Mouse (Mus musculus): ENCODE measurements around the gene Zbtb32. TPM values are rescaled to one million over a fixed set of nuclear protein-coding genes. Genes with fewer than 3 reads are reported as not detected.

Gene Zbtb32
- total RNA-seq, 1 experiment = 20.8 TPM

- Histone ChIP-seq H3K9ac (ENCODE audit: insufficient read depth, low read depth, low read length, poor library complexity, severe bottlenecking) (peak overlapping the region; percentile 20), H3K9me3 (ENCODE audit: control insufficient read depth, insufficient read depth, low read depth, low read length) (no peaks in the 10 kb centered on the region), H3K4me3 (ENCODE audit: insufficient read depth in 1 of 2, low read depth in 1 of 2, low read length in 2 of 2, poor library complexity in 1 of 2, severe bottlenecking in 1 of 2) (peak overlapping the region; percentile 82 to 98; a peak in 1 of 4 replicates), H3K36me3 (ENCODE audit: control insufficient read depth, insufficient read depth, low read length, poor library complexity, severe bottlenecking) (peaks cover 52% of the 10 kb centered on the region), H3K27ac (ENCODE audit: insufficient read depth, low read depth, low read length, poor library complexity, severe bottlenecking) (no peak overlapping the region), H3K4me1 (ENCODE audit: control insufficient read depth in 2 of 2, insufficient read depth in 2 of 2, low read length in 2 of 2, poor library complexity in 1 of 2) (peaks cover 4 to 19% of the 10 kb centered on the region in 2 experiments; a peak in 3 of 4 replicates)
- no peak for DNase-seq (ENCODE audit: low read depth, low spot score)
- TF ChIP-seq HCFC1 (IDR thresholded peaks at IDR 0.05; ENCODE audit: borderline replicate concordance, insufficient read depth, low read length) (no peak), ZC3H11A (IDR thresholded peaks at IDR 0.05; ENCODE audit: borderline replicate concordance, low read depth, low read length) (no peak), MAFK (IDR thresholded peaks at IDR 0.05; ENCODE audit: insufficient read depth, low read depth, low read length) (no peak), ZNF384 (IDR thresholded peaks at IDR 0.05; ENCODE audit: low read depth, low read length) (no peak), CHD2 (IDR thresholded peaks at IDR 0.05; ENCODE audit: low read depth, low read length) (no peak)
- in situ Hi-C loops (cut with MboI; ENCODE audit: low sequenced_read_pairs in 2 of 2, unreplicated experiment in 2 of 2) = no loop called here
Measured at GRCm38 (mm10) chr7:30586455-30587020, 12.2 kb downstream of the Zbtb32 start.

DNA sequence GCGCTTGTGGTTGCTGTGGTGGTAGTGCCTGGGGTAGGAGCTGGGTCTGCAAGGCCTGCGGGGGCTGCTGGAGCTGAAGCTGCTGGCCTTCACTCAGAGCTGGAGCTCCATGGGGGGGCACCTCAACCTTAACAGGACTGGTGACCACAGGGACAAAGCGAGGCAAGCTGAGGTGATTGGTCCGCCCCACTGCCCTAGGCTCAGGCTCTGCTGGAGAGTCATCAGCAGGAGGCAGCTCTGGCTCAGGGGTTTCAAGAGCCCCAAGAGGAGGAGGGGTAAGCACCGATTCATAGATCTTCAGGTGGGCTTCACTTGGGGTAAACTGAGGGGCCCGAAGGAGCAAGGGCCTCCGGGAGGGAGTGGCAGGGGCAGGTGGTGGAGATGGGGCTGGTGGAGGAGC lies 13.5 kb downstream of the Zbtb32 start:
- in situ Hi-C loops (cut with MboI; ENCODE audit: low sequenced_read_pairs in 2 of 2, unreplicated experiment in 2 of 2) = no loop called here
- Histone ChIP-seq H3K9me3 (ENCODE audit: control insufficient read depth, insufficient read depth, low read depth, low read length) (no peaks in the 10 kb centered on the region), H3K9ac (ENCODE audit: insufficient read depth, low read depth, low read length, poor library complexity, severe bottlenecking) (no peak overlapping the region; the same call in 1 of the 2 replicates), H3K4me1 (ENCODE audit: control insufficient read depth in 2 of 2, insufficient read depth in 2 of 2, low read length in 2 of 2, poor library complexity in 1 of 2) (peaks cover 4 to 13% of the 10 kb centered on the region in 2 experiments; a peak in 3 of 4 replicates), H3K27ac (ENCODE audit: insufficient read depth, low read depth, low read length, poor library complexity, severe bottlenecking) (no peak overlapping the region), H3K36me3 (ENCODE audit: control insufficient read depth, insufficient read depth, low read length, poor library complexity, severe bottlenecking) (peaks cover 63% of the 10 kb centered on the region), H3K4me3 (ENCODE audit: insufficient read depth in 1 of 2, low read depth in 1 of 2, low read length in 2 of 2, poor library complexity in 1 of 2, severe bottlenecking in 1 of 2) (no peak overlapping the region)
- TF ChIP-seq ZNF384 (IDR thresholded peaks at IDR 0.05; ENCODE audit: low read depth, low read length) (no peak), ZC3H11A (IDR thresholded peaks at IDR 0.05; ENCODE audit: borderline replicate concordance, low read depth, low read length) (no peak), HCFC1 (IDR thresholded peaks at IDR 0.05; ENCODE audit: borderline replicate concordance, insufficient read depth, low read length) (no peak)
- DNase-seq (ENCODE audit: low read depth, low spot score) = no peak

DNA sequence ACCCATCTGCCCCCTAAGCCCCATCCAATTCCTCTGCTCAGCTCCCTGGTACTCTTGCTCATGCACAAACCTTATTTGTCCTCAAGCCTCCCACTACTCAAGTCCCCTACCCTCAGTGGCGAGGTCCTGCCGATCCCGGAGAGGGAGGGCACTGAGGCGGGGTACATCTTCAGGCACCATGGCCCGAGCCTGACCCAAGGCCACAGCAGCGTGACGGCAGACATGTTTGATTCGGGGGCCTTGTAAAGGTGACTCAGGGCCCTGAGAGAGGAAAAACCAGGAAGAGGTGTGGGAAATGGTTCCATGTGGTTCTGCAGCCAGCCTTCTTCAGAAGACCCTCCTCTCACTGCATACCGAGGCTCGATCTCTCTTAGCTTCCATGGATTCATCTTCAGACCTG lies 14.4 kb downstream of the Zbtb32 start:
- Histone ChIP-seq H3K9me3 (ENCODE audit: control insufficient read depth, insufficient read depth, low read depth, low read length) (no peaks in the 10 kb centered on the region), H3K9ac (ENCODE audit: insufficient read depth, low read depth, low read length, poor library complexity, severe bottlenecking) (no peak overlapping the region), H3K36me3 (ENCODE audit: control insufficient read depth, insufficient read depth, low read length, poor library complexity, severe bottlenecking) (peaks cover 72% of the 10 kb centered on the region), H3K4me3 (ENCODE audit: insufficient read depth in 1 of 2, low read depth in 1 of 2, low read length in 2 of 2, poor library complexity in 1 of 2, severe bottlenecking in 1 of 2) (no peak overlapping the region), H3K4me1 (ENCODE audit: control insufficient read depth in 2 of 2, insufficient read depth in 2 of 2, low read length in 2 of 2, poor library complexity in 1 of 2) (peaks cover 4 to 13% of the 10 kb centered on the region in 2 experiments; a peak in 3 of 4 replicates), H3K27ac (ENCODE audit: insufficient read depth, low read depth, low read length, poor library complexity, severe bottlenecking) (no peak overlapping the region)
- no peak for DNase-seq (ENCODE audit: low read depth, low spot score)
- in situ Hi-C loops (cut with MboI; ENCODE audit: low sequenced_read_pairs in 2 of 2, unreplicated experiment in 2 of 2) = no loop called here
- TF ChIP-seq ZC3H11A (IDR thresholded peaks at IDR 0.05; ENCODE audit: borderline replicate concordance, low read depth, low read length) = no peak
- no peak for TF ChIP-seq MAFK (IDR thresholded peaks at IDR 0.05; ENCODE audit: insufficient read depth, low read depth, low read length)
- no peak for TF ChIP-seq ZNF384 (IDR thresholded peaks at IDR 0.05; ENCODE audit: low read depth, low read length)
- no peak for TF ChIP-seq CHD2 (IDR thresholded peaks at IDR 0.05; ENCODE audit: low read depth, low read length)
- TF ChIP-seq HCFC1 (IDR thresholded peaks at IDR 0.05; ENCODE audit: borderline replicate concordance, insufficient read depth, low read length) = no peak

- Histone ChIP-seq H3K36me3 (ENCODE audit: control insufficient read depth, insufficient read depth, low read length, poor library complexity, severe bottlenecking) (peaks cover 96% of the 10 kb centered on the region), H3K9me3 (ENCODE audit: control insufficient read depth, insufficient read depth, low read depth, low read length) (no peaks in the 10 kb centered on the region), H3K27ac (ENCODE audit: insufficient read depth, low read depth, low read length, poor library complexity, severe bottlenecking) (no peak overlapping the region), H3K4me3 (ENCODE audit: insufficient read depth in 1 of 2, low read depth in 1 of 2, low read length in 2 of 2, poor library complexity in 1 of 2, severe bottlenecking in 1 of 2) (no peak overlapping the region), H3K9ac (ENCODE audit: insufficient read depth, low read depth, low read length, poor library complexity, severe bottlenecking) (no peak overlapping the region), H3K4me1 (ENCODE audit: control insufficient read depth in 2 of 2, insufficient read depth in 2 of 2, low read length in 2 of 2, poor library complexity in 1 of 2) (peaks cover 0 to 6% of the 10 kb centered on the region in 2 experiments; a peak in 1 of 4 replicates)
- in situ Hi-C loops (cut with MboI; ENCODE audit: low sequenced_read_pairs in 2 of 2, unreplicated experiment in 2 of 2) = no loop called here
- DNase-seq (ENCODE audit: low read depth, low spot score) = no peak
- TF ChIP-seq HCFC1 (IDR thresholded peaks at IDR 0.05; ENCODE audit: borderline replicate concordance, insufficient read depth, low read length) (no peak), ZNF384 (IDR thresholded peaks at IDR 0.05; ENCODE audit: low read depth, low read length) (no peak), CHD2 (IDR thresholded peaks at IDR 0.05; ENCODE audit: low read depth, low read length) (no peak), MAFK (IDR thresholded peaks at IDR 0.05; ENCODE audit: insufficient read depth, low read depth, low read length) (no peak), ZC3H11A (IDR thresholded peaks at IDR 0.05; ENCODE audit: borderline replicate concordance, low read depth, low read length) (no peak)
Measured at GRCm38 (mm10) chr7:30581547-30581946, 17.2 kb downstream of the Zbtb32 start.

Measured in ES-E14 (cell line).